Mouse (Mus musculus) forebrain, embryonic 13.5 days (tissue): ENCODE results near the gene Ankrd33b. TPM values are rescaled to one million over a fixed set of nuclear protein-coding genes. Genes with fewer than 3 reads are reported as not detected.

Experiments used
- ATAC-seq: fragments of 200-750 bp; cut with Nextera tagmentation; 2 replicates; pipeline ENCODE4 v1.8.0; 2017
- H3K27ac ChIP-seq: fragments of 300-500 bp; sonication (generic); 2 replicates; pipeline ENCODE4 v1.5.1; 2015; ENCODE audit warnings: inconsistent platforms, mild to moderate bottlenecking, moderate library complexity
- H3K27me3 ChIP-seq: fragments of 300-500 bp; sonication (generic); 2 replicates; pipeline ENCODE4 v1.6.1; 2015; ENCODE audit warnings: mild to moderate bottlenecking, inconsistent platforms
- H3K36me3 ChIP-seq: fragments of 300-500 bp; sonication (generic); 2 replicates; pipeline ENCODE4 v1.6.1; 2015; ENCODE audit warnings: mild to moderate bottlenecking, inconsistent platforms; ENCODE audit not compliant: poor library complexity, severe bottlenecking
- H3K4me1 ChIP-seq: fragments of 300-500 bp; sonication (generic); 2 replicates; pipeline ENCODE4 v1.6.1; 2015; ENCODE audit warnings: inconsistent platforms
- H3K4me2 ChIP-seq: fragments of 300-500 bp; sonication (generic); 2 replicates; pipeline ENCODE4 v1.6.1; 2015; ENCODE audit warnings: inconsistent platforms, mild to moderate bottlenecking, moderate library complexity
- H3K4me3 ChIP-seq: fragments of 300-500 bp; sonication (generic); 2 replicates; pipeline ENCODE4 v1.5.1; 2015; ENCODE audit warnings: mild to moderate bottlenecking, inconsistent platforms
- H3K9ac ChIP-seq: fragments of 300-500 bp; sonication (generic); 2 replicates; pipeline ENCODE4 v1.6.1; 2015; ENCODE audit warnings: mild to moderate bottlenecking, inconsistent platforms
- H3K9me3 ChIP-seq: fragments of 300-500 bp; sonication (generic); replicated peaks from 2 replicates; pipeline ENCODE4 v1.6.1; 2016; ENCODE audit warnings: inconsistent platforms
- WGBS: fragments of 180-500 bp; shearing (Covaris S2); methylation state at CpG from one replicate; pipeline ENCODE4 v1.1.7; 2015; 5-methylcytosine and 5-hydroxymethylcytosine counted together
- polyA plus RNA-seq: library from polyadenylated mRNA; unstranded; fragments of >200 nt; fragmentation: Nextera tagmentation; extraction: Ambion mirVana; gene quantifications from 2 replicates; pipeline ENCODE4 v1.2.1, GENCODE M21; 2015

Gene Ankrd33b
- polyA plus RNA-seq, 1 experiment from 2014 or later: 0.34 TPM

DNA sequence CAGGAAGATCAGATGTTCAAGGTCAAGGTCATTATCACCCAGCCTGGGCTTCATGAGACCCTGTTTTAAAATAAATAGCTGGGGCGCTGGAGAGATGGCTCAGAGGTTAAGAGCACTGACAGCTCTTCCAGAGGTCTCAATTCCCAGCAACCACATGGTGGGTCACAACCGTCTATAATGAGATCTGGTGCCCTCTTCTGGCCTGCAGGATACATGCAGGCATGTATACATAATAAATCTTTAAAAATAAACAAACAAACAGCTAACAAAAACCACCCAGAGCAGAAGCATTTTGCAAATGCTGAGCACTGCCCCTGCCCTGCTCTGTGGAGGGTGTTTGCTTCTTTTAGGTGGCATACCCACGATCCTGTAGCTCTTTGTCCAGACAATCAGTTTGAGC lies 29.9 kb upstream of the Ankrd33b start:
- H3K27ac ChIP-seq: no peak overlapping the region

GRCm38 (mm10) chr15:31396755-31397154 lies 29.2 kb upstream of the Ankrd33b start:
- no peak overlapping the region for H3K4me3 ChIP-seq
- 0 out of 2 replicates have a peak, but pooled peaks cover 4% of the 10 kb centered on the region for H3K4me1 ChIP-seq
- no peak for ATAC-seq
- no peak overlapping the region for H3K4me2 ChIP-seq
- no peak overlapping the region for H3K9ac ChIP-seq
- H3K36me3 ChIP-seq: no peaks in the 10 kb centered on the region
- no peaks in the 10 kb centered on the region for H3K9me3 ChIP-seq
- WGBS: 80% methylated on average over 5 of the region's 5 CpGs
- no peaks in the 10 kb centered on the region for H3K27me3 ChIP-seq
- no peak overlapping the region for H3K27ac ChIP-seq

More for the DNA sequence above, 29.9 kb upstream of the Ankrd33b start:
- peaks cover 9% of the 10 kb centered on the region; the same call in 1 of the 2 replicates for H3K4me1 ChIP-seq
- no peak overlapping the region for H3K4me3 ChIP-seq
- no peak for ATAC-seq
- H3K9me3 ChIP-seq: no peaks in the 10 kb centered on the region
- WGBS: 78% methylated on average over 3 of the region's 3 CpGs
- H3K9ac ChIP-seq: no peak overlapping the region
- no peaks in the 10 kb centered on the region for H3K36me3 ChIP-seq
- H3K4me2 ChIP-seq: no peak overlapping the region
- H3K27me3 ChIP-seq: no peaks in the 10 kb centered on the region

DNA sequence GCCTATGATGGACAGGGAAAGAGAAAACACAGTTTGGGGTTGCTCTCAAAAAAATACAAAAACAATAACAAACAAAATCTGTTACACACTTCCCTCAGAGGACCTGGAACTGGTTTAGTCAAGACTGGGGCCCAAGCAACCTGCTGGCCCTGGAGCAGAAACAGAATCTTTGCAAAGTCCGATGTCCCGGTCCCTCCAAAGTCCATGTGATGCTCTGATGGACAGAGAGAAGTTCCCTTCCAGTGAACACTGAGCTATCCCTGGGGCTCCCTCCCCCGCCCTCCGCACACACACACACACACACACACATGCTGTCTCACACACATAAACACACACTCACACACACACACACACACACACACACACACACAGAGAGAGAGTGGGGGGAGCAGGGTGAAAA lies 28.5 kb upstream of the Ankrd33b start:
- H3K36me3 ChIP-seq: no peaks in the 10 kb centered on the region
- H3K27me3 ChIP-seq: no peaks in the 10 kb centered on the region
- 94% methylated on average over 4 of the region's 4 CpGs for WGBS
- no peak overlapping the region for H3K9ac ChIP-seq
- no peaks in the 10 kb centered on the region for H3K9me3 ChIP-seq
- no peaks in the 10 kb centered on the region for H3K4me1 ChIP-seq
- no peak overlapping the region for H3K4me2 ChIP-seq
- H3K4me3 ChIP-seq: no peak overlapping the region
- no peak for ATAC-seq
- no peak overlapping the region for H3K27ac ChIP-seq

GRCm38 (mm10) chr15:31393402-31393801 lies 25.9 kb upstream of the Ankrd33b start:
- H3K4me3 ChIP-seq: no peak overlapping the region
- H3K4me1 ChIP-seq: no peaks in the 10 kb centered on the region
- no peak overlapping the region for H3K4me2 ChIP-seq
- no peaks in the 10 kb centered on the region for H3K36me3 ChIP-seq
- ATAC-seq: no peak
- H3K27ac ChIP-seq: no peak overlapping the region
- WGBS: 89% methylated on average over 6 of the region's 6 CpGs
- H3K9ac ChIP-seq: no peak overlapping the region
- H3K9me3 ChIP-seq: no peaks in the 10 kb centered on the region
- no peaks in the 10 kb centered on the region for H3K27me3 ChIP-seq

- H3K4me2 ChIP-seq: no peak overlapping the region
Observed at GRCm38 (mm10) chr15:31392705-31393104, 25.2 kb upstream of the Ankrd33b start.

GRCm38 (mm10) chr15:31392135-31392534 lies 24.6 kb upstream of the Ankrd33b start:
- Histone ChIP-seq H3K9me3 (0 out of 2 replicates have a peak, but pooled peaks cover 2% of the 10 kb centered on the region), H3K36me3 (no peaks in the 10 kb centered on the region), H3K27me3 (no peaks in the 10 kb centered on the region), H3K4me3 (no peak overlapping the region), H3K27ac (no peak overlapping the region), H3K4me1 (no peaks in the 10 kb centered on the region), H3K4me2 (no peak overlapping the region), H3K9ac (no peak overlapping the region)
- 84% methylated on average over 4 of the region's 4 CpGs for WGBS
- ATAC-seq: no peak

More at GRCm38 (mm10) chr15:31392705-31393104, 25.2 kb upstream of the Ankrd33b start:
- WGBS: 58% methylated on average over 7 of the region's 7 CpGs
- H3K27me3 ChIP-seq: no peaks in the 10 kb centered on the region
- no peak for ATAC-seq
- H3K4me1 ChIP-seq: no peaks in the 10 kb centered on the region
- H3K9ac ChIP-seq: no peak overlapping the region
- no peak overlapping the region for H3K4me3 ChIP-seq
- no peaks in the 10 kb centered on the region for H3K9me3 ChIP-seq
- H3K27ac ChIP-seq: no peak overlapping the region
- no peaks in the 10 kb centered on the region for H3K36me3 ChIP-seq

DNA sequence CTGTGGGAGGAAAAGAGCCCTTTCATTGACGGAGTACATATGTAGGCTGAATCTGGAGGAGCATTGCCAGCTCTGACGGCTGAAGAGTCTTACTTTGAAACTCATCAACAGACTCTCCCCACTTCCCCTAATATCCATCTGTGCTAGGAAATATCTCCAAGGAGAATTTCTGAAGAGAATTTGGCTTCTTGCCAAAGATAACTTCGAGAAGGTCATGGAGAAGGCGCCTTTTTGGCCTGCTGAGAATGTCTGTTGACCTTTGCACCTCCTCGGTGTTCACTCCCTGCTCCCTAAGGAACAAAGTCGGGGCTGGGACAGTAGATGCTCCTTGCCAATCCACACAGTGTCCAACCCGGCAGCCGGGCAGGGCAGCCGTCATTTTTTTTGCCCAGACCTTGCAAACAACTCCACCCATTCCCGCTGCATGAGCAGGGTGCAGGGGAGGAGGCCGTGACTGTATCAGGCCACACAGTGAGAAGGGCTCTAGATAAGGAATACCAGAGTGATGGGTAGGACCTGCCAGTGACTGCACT lies 14.5 kb upstream of the Ankrd33b start:
- Histone ChIP-seq H3K4me1 (no peaks in the 10 kb centered on the region), H3K4me3 (no peak overlapping the region), H3K9me3 (peaks cover 2% of the 10 kb centered on the region; the same call in 1 of the 2 replicates), H3K36me3 (no peaks in the 10 kb centered on the region), H3K9ac (no peak overlapping the region), H3K27me3 (no peaks in the 10 kb centered on the region), H3K27ac (no peak overlapping the region), H3K4me2 (no peak overlapping the region)
- no peak for ATAC-seq
- WGBS: 78% methylated on average over 11 of the region's 11 CpGs

- H3K4me1 ChIP-seq: no peaks in the 10 kb centered on the region
- no peak overlapping the region for H3K9ac ChIP-seq
- ATAC-seq: no peak
- H3K4me2 ChIP-seq: no peak overlapping the region
- WGBS: 94% methylated on average over 3 of the region's 3 CpGs
- no peak overlapping the region for H3K4me3 ChIP-seq
- H3K9me3 ChIP-seq: no peaks in the 10 kb centered on the region
- H3K36me3 ChIP-seq: no peaks in the 10 kb centered on the region
- H3K27me3 ChIP-seq: no peaks in the 10 kb centered on the region
- no peak overlapping the region for H3K27ac ChIP-seq
Observed at GRCm38 (mm10) chr15:31379471-31379870, 11.9 kb upstream of the Ankrd33b start.

- WGBS: 62% methylated on average over 4 of the region's 4 CpGs
- Histone ChIP-seq H3K4me3 (no peak overlapping the region), H3K27ac (no peak overlapping the region), H3K4me2 (no peak overlapping the region), H3K27me3 (peaks cover 10% of the 10 kb centered on the region), H3K4me1 (no peaks in the 10 kb centered on the region), H3K36me3 (no peaks in the 10 kb centered on the region), H3K9me3 (no peaks in the 10 kb centered on the region), H3K9ac (no peak overlapping the region)
- ATAC-seq: no peak
Observed at GRCm38 (mm10) chr15:31375212-31375611, 7.7 kb upstream of the Ankrd33b start.

- H3K27me3 ChIP-seq: peaks cover 67% of the 10 kb centered on the region
- peaks cover 26% of the 10 kb centered on the region for H3K4me1 ChIP-seq
- no peak overlapping the region for H3K4me3 ChIP-seq
- H3K9me3 ChIP-seq: no peaks in the 10 kb centered on the region
- H3K4me2 ChIP-seq: no peak overlapping the region
- no peak for ATAC-seq
- H3K9ac ChIP-seq: no peak overlapping the region
- H3K36me3 ChIP-seq: no peaks in the 10 kb centered on the region
- no peak overlapping the region for H3K27ac ChIP-seq
- WGBS: 20% methylated on average over 12 of the region's 12 CpGs
Observed at GRCm38 (mm10) chr15:31369125-31369612, 1.6 kb upstream of the Ankrd33b start.

DNA sequence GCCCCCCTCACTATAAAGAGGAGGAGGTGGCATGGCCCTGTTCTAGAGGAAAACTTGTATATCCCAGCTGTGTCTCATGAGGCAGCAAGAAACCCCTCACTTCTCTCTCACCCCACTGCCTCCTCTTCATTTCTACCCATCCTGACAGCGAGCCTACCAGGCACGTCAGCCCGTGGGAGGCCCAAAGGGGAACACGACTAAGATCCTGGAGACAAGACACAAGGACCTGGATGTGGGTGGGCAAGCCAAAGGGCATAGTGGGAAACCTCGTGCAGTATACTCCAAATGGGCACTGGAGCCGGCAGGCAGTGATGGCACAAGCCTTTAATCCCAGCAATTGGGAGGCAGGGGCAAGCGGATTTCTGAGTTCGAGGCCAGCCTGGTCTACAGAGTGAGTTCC lies 1.0 kb upstream of the Ankrd33b start:
- Histone ChIP-seq H3K9ac (no peak overlapping the region), H3K27me3 (peaks cover 73% of the 10 kb centered on the region), H3K4me2 (no peak overlapping the region), H3K36me3 (no peaks in the 10 kb centered on the region), H3K9me3 (no peaks in the 10 kb centered on the region), H3K4me3 (no peak overlapping the region), H3K4me1 (peaks cover 26% of the 10 kb centered on the region), H3K27ac (no peak overlapping the region)
- ATAC-seq: no peak
- WGBS: 16% methylated on average over 8 of the region's 8 CpGs

DNA sequence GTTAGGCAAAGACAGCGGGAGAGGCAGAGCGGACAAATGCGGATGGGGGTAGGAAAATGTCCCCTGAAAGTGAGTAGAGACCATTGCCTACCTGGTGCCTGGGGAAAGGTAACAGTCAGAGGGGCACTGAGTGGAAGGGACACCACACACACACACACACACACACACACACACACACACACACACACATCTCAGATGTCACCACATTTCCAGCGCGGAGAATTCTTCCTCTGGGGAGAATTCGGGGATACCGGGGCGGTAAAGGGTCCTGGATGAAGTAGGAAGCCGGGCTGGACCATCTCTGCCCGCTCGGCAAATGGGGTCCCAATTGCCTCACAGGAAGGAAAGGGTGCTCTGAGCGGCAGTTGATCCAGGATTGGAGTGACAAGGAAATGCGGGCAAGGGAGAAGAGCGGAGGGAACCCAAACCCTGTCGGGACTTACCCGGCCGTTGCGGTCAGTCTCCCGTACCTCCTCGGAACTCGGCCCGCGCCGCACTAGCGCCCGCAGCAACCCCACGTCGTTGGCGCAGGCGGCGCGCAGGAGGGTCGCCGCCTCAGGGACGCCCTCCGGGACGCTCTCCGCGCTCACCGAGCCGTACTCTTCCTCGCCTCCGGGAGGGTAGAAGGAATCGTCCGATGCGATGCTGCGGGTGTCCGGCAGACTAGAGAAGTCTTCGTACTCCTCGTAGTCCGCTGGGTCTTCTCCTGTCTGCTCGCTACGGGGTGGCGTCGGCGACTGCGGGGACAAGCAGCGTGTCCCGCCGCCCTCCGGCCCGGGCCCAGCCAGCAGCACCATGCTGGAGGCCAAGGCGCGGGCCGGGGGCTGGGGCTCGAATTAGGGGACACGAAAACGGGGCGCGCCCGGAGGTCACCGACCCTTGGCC lies 688 bp downstream of the Ankrd33b start:
- H3K27me3 ChIP-seq: peaks cover 77% of the 10 kb centered on the region

More for the DNA sequence above, 688 bp downstream of the Ankrd33b start:
- WGBS: 1% methylated on average over 72 of the region's 72 CpGs
- Histone ChIP-seq H3K9me3 (no peaks in the 10 kb centered on the region), H3K4me1 (peaks cover 26% of the 10 kb centered on the region), H3K4me2 (peak overlapping the region; percentile 100), H3K36me3 (no peaks in the 10 kb centered on the region), H3K4me3 (peak overlapping the region; percentile 62), H3K9ac (peak overlapping the region; percentile 65), H3K27ac (no peak overlapping the region)
- peak; percentile 44 for ATAC-seq
